Mouse (Mus musculus) frontal cortex, postnatal 25 days (tissue): ENCODE measurements around the gene Rps12-ps3.

ENCODE experiments used
- DNase-seq, 2 experiments: peaks; one replicate each; pipeline ENCODE4 v3.0.0; 2022; ENCODE audit warnings: low spot score in 2 of 2

Rps12-ps3 gene

DNA sequence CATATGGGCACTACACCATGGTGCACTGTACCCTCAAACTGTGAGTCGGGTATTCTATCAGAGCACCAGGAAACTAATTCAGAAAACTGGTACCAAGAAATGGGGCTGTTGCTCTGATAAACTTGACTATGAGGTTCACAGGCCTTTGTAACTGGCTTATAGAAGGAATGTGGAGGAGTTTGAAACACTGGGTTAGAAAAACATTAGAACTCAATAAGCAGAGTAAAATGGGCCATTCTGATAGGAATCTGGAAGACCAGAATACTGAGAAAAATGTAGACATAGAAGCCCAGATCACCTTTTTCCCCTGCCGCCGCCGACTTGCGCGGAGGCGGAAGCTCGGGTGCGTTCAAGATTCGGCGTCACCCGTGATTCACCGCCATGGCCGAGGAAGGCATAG is at the start of gene Rps12-ps3:
TSS of gene Rps12-ps3 (plus strand) at position 301 of the 400 bp plus-strand sequence.
- DNase-seq = no peak

DNA sequence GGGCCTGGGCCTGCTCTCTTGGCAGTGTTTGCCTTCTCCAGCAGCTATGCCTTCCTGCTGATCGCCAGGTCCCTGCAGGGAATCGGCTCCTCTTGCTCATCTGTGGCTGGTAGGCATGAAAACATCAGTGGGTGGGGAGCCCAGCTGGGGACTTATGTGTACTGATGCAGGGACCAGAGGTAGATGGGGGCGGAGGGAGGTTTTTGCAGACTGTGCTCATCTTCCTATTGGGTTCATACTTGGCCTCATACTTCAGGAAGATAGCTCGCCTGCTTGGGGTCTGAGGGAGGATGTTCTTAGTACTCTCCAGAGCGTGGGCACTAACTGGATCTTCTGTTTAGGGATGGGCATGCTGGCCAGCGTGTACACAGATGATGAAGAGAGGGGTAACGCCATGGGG is 48.9 kb upstream of the Rps12-ps3 start:
- no peak for DNase-seq

DNA sequence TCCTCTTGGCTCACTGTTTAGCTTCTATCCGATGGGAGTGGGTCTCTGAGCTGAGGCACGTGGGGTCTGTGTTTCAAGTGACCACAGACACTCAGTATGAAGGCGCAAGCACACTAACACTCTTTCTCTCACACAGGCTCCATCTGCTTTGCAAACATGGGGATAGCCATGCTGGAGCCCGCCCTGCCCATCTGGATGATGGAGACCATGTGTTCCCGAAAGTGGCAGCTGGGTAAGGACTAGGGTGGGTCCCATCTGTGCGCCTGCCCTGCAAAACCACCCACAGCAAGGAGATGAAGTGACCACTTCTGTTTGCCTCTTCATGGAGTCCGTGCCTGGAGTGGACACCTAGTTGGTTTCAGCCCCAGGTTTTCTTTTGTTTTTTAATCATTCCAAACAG is 45.7 kb upstream of the Rps12-ps3 start:
- no peak for DNase-seq

DNA sequence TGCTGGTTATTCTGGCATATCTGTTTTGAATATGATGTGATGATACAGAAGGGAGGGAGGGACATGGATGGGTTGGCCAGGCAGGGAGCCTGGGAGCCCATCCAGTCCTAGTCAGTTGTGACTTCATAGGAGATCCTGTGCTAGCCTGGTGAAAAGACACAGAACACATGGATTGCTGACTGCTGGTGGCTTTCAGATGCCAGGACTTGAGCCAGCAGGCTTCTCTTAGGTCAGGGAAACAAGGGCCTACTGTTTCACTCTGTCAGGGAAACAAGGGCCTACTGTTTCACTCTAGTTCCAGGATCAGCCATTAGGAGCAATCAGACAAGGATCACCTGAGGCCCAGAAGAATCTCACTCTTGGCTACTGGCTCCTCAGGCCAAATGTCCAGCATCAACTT is 41.2 kb upstream of the Rps12-ps3 start:
- no peak for DNase-seq

DNA sequence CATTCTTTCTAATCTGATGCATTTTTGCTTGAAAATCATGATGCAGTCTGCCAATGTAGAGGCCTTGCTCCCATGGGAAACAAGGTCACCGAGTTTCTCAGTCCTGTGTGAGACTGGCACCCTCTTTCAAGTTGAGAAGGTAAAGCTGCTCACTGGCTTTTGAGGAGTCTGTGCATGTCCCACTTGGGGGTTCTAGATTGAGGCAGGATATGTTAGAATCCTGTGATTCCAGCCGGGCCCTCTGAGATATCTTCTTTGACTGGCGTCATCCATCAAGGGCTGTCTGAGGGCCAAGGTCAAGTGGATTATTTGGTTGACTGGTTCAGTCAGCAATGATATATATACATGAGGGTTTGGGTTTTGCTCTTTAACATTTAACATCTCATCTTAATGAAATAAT is 40.1 kb upstream of the Rps12-ps3 start:
- peak in 1 of 2 experiments; percentile 0 for DNase-seq

DNA sequence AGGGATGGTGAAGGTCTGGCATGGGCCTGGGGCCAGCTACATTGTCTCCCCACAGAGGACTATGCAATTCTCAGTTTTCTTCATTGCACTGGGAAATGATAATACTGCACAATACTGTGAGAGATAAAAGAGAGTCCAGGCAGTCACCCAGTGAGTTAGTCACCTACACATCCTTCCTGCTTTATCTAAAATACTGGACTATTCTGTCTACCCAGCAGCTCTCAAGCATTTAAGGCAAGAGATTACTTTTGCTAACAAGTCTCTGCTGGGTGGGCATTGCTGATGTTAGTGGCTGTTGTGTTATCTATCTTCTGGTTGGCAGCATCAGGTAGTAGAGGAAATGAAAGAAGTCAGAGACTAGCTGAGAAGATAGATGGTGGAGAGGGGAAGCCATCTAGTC is 33.0 kb upstream of the Rps12-ps3 start:
- DNase-seq = no peak

DNA sequence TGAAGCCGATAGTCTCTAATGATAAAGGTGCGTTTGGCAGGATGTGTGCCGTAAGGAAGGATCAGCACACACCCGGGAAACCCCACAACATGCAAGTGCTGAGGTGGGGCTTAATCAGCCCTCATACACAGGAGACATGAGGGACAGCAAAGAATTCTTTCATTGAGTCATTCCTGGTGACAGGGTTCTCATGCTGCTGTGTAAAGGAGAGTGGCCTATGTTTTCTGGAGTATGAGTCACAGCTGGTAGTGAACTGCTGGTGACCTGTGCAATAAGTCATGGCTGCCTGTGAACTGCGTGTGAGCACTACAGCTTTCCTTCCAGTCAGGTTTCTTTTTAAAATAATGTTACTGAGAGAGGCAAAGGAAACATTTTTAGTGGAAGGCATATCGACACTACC is 32.3 kb upstream of the Rps12-ps3 start:
- no peak for DNase-seq

DNA sequence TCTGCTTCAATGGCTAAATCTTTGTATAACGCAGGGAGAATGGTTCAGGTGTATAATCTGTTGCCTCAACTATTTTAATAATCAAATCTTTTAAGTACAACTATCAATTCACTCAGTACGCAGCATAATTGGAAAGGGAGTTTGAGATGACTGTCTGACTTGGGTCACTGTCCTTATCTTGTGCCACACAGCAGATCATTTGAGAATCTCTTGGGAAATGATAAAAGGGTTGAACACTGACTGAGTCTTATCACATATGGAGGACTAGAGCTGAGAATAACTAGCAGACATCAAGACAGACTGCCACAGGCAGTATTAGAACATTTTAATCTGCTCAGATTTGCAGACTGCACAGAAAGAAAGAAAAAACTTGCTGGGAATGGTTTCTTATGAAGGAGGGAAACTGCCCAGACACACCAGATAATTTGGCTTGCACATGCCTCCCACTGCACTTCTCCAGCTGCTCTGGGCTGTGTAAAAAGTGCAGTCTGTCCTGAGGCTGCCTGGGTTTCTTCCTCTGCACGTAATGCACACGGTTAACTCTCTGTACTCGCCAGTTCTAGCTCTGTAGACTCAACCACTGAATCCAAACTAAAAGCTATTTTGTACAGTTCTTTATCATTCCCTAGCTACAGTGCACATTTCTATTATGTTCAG is 29.8 kb upstream of the Rps12-ps3 start:
- DNase-seq = no peak

DNA sequence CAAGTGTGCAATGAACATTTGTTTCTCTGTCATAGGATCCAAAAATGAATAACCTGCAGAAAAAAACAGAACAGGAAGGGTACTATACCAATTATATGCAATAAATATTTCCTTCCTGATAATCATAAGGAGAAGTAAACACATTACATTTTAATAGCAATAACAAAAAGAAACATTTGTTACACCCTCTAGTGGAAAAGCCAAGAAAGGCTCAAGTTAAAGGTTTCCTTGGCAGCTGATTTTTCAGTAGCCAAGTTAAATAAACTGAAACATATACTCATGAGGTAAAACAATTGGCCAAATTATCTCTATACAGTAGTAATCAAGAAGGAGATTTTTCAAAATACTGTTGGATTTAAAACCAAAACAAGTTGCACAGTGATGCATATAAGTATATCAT is 6.8 kb upstream of the Rps12-ps3 start:
- no peak for DNase-seq

DNA sequence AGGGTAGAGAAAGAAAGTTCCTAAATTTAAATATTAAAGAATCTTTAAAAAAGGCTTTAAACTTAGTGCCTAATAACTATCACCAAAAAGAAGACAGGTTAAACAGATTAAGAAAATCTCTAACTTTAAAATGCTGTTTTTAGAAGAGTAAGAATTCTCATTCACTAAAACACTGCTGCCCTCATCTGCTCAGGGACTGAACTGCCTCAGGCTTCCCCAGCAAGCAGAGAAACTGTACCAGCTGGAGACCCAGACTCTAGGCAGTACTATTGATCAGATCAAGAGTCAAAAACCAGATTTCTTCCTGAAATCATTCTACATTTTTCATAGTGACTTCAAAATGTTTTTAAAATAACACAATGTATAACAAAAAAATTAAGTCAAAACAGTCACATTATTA is 5.5 kb upstream of the Rps12-ps3 start:
- DNase-seq = peak in 1 of 2 experiments; percentile 23

DNA sequence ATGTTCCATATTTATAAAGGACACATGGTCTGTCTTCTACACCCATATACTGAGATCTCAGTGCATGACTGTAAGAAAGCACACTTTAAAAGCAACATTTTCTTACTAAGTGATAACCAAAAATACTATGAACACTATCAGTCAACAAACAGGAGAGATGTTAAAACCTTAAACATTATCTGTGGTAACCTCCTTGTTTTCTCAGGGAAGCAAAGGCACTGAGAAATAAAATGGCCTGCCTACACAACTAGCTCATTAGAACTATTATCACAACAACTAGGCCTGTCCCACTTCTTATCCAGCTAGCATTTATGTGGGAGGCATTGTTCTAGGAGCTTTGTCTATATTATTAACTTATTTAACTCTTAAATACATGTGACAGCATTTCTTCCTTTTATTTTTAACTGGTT is 8.7 kb downstream of the Rps12-ps3 start:
- no peak for DNase-seq

DNA sequence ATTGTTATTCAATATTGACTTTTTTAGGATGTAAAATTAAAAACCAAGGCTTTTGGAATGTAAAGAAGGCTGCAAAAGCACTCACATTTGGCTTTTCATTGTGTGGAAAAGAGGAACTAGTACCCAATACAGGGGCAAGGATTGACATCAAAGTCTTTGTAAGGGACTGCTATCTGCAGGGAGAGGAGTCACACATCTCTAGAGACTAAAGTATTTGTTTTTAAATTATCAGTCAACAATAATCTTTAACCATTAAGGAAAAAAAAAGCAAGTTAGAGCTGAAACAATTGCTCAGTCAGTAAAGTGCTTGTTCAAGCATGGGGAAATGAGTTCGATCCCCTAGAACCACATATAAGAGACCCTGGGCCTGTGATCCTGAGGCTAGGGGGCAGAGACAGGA is 14.6 kb downstream of the Rps12-ps3 start:
- no peak for DNase-seq

DNA sequence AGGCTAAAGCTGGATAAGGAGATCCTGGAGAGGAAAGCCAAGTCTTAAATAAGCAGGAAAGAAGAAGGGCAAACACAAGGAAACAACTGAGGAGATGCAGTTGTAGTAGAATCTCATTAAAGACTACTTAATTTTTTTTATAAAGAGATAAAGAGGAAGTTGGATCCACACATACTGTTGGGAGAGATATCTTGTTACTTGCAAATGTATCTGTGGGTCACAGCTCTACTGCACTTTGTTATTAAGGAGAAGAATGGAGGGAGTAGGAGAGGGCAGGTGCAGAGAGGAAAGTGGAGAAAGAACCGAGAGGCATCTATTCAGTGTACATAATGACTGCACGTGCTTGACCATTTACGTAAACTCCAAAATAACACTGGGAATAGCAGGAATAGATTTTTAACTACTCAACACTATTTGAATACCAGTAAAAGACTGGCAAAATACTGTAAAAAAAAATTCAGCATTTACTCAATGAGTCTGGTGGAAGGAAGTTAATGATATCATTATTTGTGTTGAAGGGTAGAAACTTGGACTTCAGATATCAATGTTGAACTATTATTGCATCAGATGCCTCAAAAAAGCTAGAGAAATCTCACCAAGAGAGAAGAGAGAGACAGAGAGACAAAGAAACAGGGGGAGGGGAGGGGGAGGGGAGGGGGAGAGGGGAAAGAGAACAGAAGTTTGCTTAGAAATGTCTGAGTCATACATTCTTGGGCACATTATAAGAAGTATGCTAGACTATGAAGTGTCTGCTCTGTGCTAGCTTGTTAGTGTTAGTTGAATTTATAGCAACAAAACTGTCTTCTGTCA is 16.0 kb downstream of the Rps12-ps3 start:
- DNase-seq = no peak

DNA sequence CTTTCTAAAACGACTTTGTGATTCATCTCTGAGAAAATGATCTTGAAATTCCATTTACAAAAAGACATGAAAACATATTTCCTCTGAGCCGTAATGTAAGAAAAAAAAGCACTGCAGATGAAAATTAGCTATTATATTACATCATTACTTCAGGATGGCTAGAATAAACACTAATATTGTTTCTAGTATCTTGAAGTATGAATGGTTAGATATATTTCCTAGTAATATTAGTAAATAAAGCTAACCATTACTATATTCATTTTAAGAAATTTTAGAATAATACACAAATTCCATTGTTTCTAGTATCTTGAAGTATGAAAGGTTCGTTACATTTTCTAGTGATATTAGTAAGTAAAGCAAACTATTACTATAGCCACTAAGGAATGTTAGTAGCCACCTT is 17.8 kb downstream of the Rps12-ps3 start:
- no peak for DNase-seq

DNA sequence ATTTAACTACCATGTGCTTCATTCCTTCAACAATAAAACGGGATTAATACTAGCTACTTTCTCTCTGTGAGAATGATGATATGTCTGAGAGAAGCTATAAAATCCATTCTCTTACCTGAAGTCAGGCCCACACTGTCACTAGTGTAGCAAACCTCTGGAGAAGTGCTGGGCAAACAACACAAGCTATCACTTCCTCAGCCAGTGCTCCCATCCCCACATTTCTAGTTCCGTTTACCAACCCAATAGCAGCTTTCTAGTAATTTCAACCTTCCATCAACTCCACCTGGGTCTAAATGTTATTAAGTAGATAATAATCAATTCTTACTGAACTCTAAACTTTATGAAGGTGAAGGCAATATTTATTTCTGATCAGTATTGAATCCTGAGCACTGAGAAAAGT is 20.9 kb downstream of the Rps12-ps3 start:
- no peak for DNase-seq

DNA sequence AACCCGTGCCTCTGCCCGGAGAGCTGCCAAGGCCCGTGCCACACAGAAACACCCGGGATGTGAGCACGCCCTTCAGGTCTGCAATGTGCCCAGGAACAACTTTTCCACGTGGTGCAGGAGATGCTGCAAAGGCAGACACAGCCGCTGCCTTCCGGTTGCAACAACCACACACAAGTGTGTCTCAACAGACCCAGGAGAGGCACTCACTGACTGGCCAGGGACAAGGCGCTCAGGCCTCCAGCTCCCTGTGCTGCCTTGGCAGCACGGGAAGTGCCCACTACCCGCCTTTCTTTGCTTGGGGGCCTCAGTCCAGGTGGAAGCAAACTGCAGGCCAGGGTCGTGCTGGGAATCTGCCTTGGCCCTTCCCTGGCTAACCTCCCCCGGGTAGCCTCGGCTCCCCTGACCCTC is 22.2 kb downstream of the Rps12-ps3 start:
- peak in 1 of 2 experiments; percentile 14 for DNase-seq

DNA sequence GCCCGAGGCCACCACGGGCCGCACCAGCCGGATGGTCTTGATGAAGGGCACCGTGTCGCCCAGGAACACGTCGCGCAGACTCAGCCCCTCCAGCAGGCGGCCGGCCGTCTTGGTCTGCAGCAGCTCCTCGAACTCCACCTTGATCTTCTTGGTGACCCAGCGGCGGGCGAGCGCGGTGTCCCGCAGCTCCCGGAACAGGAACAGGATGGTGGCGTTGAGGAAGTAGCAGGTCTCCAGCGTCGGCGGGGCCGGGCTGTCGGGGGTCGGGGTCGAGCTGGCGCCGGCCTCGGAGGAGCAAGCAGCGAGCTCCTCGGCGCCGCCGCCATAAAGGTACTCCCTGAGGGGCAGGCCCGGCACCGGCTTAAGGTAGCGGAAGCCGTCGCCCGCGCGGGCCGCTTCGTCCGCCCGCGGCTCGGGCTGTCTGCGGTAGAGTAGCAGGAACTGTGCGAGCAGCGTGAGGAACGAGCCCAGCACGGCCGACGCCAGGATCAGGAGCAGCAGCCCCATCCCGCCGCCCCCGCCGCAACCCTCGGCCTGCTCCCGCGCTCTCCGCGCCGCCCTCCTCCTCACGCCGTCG is 23.1 kb downstream of the Rps12-ps3 start:
- DNase-seq = peak; percentile 16 to 26

DNA sequence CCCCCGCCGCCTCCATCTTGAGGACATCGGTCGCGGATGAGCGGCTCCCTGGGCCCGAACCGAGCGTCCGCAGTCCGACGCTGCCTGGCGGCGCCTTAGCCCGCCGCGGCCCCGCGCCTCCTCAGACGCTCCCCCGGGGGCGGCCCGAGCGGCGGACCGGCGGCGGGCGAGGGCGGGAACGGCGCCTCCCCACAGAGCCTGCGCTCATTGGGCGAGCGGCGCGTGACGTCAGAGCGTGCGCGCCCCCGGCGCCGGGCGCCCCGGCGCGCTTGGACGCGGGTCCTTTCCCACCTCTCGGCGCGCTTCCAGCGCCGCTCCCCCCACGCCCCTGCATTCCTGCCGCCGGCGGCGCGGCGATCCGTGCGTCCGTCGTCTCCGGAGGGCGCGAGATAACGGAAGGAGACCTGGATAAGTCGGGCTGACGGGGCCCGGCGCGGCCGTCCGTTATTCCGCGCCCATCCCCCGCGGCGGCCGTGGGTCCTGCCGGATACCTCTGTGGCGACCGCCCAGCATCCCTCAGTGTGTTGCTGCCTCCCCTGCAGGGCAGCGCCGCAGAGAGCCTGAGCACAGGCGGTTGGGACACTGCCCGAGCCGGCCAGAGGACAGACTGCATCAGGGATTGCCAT is 23.7 kb downstream of the Rps12-ps3 start, which contains the start of gene Pdzd8:
TSS of gene Pdzd8 (minus strand) at position 123 of the 626 bp plus-strand sequence.
- DNase-seq = peak; percentile 76 to 84

DNA sequence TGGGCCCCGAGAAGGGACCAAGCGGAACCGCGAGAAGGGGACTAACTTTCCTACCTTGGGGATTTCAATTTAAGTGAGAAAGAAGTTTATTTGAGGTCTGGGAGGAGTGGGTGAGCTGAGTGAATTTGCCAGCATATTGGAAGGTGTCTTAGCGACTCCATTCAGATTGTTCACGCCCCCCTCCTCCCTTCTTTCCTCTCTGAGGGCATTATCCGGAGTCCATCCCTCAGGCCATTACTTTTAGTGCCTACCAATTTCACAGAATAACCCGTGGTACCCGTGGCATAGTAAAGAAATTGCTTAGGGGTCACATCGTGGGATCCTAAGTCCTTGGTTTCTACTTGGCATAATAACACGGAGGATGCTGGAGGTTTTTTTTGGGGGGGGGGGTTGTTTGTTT is 24.2 kb downstream of the Rps12-ps3 start:
- DNase-seq = no peak

DNA sequence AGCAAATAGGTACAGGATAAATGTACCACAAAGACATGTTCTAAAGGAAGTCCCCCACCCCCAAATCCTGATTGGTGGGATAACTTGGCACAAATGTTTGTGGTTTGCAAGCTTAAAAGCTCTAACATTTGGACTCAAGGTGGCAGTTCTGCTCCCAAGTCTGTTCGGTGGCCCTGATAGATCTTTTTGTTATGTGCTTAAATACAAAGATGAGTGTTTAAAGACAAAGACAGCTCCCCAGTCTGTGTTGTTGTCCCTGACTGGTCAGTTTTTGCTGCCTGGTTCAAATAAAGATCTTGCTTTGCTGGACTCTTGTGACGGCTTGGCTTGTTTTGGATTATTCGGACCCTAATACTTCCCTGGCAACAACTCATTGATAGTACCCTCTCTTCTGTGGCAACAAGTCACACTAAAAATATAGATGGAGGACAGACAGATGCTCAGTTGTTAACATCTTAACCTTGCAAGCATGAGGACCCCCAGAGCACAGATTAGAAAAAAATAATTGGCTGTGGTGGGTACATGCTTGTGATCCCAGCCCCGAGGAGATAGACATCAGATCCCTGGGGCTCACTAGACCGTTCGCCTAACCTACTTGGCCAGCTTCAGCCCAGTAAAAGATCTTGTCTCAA is 27.4 kb downstream of the Rps12-ps3 start:
- DNase-seq = no peak

DNA sequence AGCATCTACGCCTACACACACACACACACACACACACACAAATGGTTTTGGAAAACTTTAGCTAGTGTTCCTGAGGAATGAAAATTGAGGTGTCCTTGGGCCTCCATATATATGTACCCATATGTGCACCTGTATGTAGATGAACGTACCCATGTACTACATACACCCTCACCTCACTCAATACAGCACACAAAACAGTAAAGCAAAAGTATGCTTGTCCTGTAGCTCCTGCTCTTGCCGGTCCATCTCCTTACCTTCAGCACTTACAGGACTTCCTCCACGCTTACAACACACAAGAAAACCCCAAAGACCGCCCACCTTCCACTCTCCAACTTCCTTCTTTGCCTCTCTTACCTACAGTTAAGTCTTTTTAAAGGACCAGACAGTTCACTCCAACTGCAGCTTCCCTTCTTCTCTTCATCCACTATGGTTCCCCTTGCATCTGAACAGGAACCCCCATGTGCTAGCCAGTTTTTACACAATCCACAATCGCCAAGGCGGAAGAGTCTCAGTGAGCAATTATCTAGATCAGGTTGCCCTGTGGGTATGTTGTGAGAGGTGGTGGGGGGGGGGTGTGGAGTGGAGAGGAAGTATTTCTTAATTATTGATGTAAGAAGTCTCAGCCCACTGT is 28.3 kb downstream of the Rps12-ps3 start:
- no peak for DNase-seq
